ENCODE assay signal across 27 mouse cellular contexts in the genomic region with DNA sequence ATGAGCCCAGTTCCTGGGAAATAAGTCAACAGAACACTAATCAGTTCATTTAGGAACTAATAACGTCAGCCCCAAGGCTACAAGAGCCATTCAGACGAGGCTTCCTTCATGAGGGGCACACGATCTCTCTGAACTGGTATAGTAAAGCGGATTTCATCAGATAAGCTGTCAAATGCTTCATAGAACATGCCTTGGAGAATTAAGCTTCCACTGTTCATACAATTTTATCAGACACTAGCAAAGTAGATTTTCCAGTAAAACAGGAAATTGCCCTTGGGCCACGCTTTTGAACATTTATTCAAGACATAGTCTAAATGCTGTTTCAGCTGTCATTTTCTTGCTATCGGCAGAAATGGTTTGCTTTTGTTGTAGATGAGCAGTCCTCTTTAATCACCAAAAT.
DNase-seq lines count a peak whose midpoint lies in the region; ATAC-seq and TF ChIP-seq lines count a peak whose summit lies in the region.
"Had no signal": no experiment of that assay in that cellular context is flagged by ENCODE, and none has a peak within 500 bp of the region (broad histone marks: within the 10 kb centered on the region; RNA-seq: fewer than 3 reads in every experiment).

No protein-coding gene starts in this region.

- 59% methylated on average over 6 of the region's 6 CpGs for WGBS in midbrain, embryonic 13.5 days
- 80% methylated on average over 6 of the region's 6 CpGs for WGBS in midbrain, embryonic 11.5 days

- H3K27ac ChIP-seq in midbrain, embryonic 13.5 days = no peak overlapping the region
- H3K27ac ChIP-seq in midbrain, embryonic 11.5 days (ENCODE audit: low read depth, low read length) = no peak overlapping the region
- H3K27ac ChIP-seq: forebrain, embryonic 13.5 days; hindbrain, postnatal 0 days; intestine, embryonic 15.5 days; limb, embryonic 13.5 days; liver, embryonic 12.5 days; macrophage had no signal

- H3K4me2 ChIP-seq in midbrain, embryonic 13.5 days (replicated peaks) = no peak overlapping the region
- H3K4me2 ChIP-seq in midbrain, embryonic 11.5 days = no peak overlapping the region
- H3K4me2 ChIP-seq: forebrain, embryonic 13.5 days; intestine, embryonic 15.5 days; limb, embryonic 13.5 days; liver, embryonic 12.5 days had no signal

- no peak overlapping the region for H3K4me3 ChIP-seq in midbrain, embryonic 13.5 days (replicated peaks)
- H3K4me3 ChIP-seq in midbrain, embryonic 11.5 days (ENCODE audit: low read depth, low read length) = no peak overlapping the region
- H3K4me3 ChIP-seq: forebrain, embryonic 13.5 days; intestine, embryonic 15.5 days; limb, embryonic 13.5 days; liver, embryonic 12.5 days had no signal

- H3K27me3 ChIP-seq in midbrain, embryonic 13.5 days = no peaks in the 10 kb centered on the region
- H3K27me3 ChIP-seq in midbrain, embryonic 11.5 days (ENCODE audit: control insufficient read depth, insufficient read depth, low read length) = no peaks in the 10 kb centered on the region
- H3K27me3 ChIP-seq: CH12.LX; forebrain, embryonic 13.5 days; intestine, embryonic 15.5 days; limb, embryonic 13.5 days; liver, embryonic 12.5 days had no signal

- no peaks in the 10 kb centered on the region for H3K36me3 ChIP-seq in midbrain, embryonic 13.5 days
- H3K36me3 ChIP-seq in midbrain, embryonic 11.5 days (ENCODE audit: control insufficient read depth, insufficient read depth, low read length) = no peaks in the 10 kb centered on the region
- H3K36me3 ChIP-seq: intestine, embryonic 15.5 days; limb, embryonic 13.5 days; liver, embryonic 12.5 days had no signal

- H3K9me3 ChIP-seq in midbrain, embryonic 13.5 days = no peaks in the 10 kb centered on the region
- no peaks in the 10 kb centered on the region for H3K9me3 ChIP-seq in midbrain, embryonic 11.5 days (ENCODE audit: control insufficient read depth, low read length)
- H3K9me3 ChIP-seq: intestine, embryonic 15.5 days; limb, embryonic 13.5 days; liver, embryonic 12.5 days had no signal

- no peak for TF ChIP-seq CTCF in brain, embryonic 14.5 days (IDR thresholded peaks at IDR 0.05; ENCODE audit: borderline replicate concordance, extremely low read depth, insufficient read depth, insufficient read length)

- no peak overlapping the region for H3K9ac ChIP-seq in midbrain, embryonic 13.5 days (replicated peaks)
- no peak overlapping the region for H3K9ac ChIP-seq in midbrain, embryonic 11.5 days (ENCODE audit: low read length)
- H3K9ac ChIP-seq: forebrain, embryonic 13.5 days; intestine, embryonic 15.5 days; limb, embryonic 13.5 days; liver, embryonic 12.5 days; liver, postnatal 0 days had no signal

- peak; percentile 72; the same call in 1 of the 2 replicates for ATAC-seq in midbrain, embryonic 13.5 days
- no peak for ATAC-seq in midbrain, embryonic 11.5 days (ENCODE audit: low FRiP score)
- ATAC-seq: forebrain, embryonic 13.5 days; hindbrain, postnatal 0 days; intestine, embryonic 15.5 days; liver, embryonic 12.5 days; liver, postnatal 0 days; lung, postnatal 0 days had no signal

- 0 out of 2 replicates have a peak, but pooled peaks cover 5% of the 10 kb centered on the region for H3K4me1 ChIP-seq in midbrain, embryonic 13.5 days (replicated peaks)
- no peaks in the 10 kb centered on the region for H3K4me1 ChIP-seq in midbrain, embryonic 11.5 days (ENCODE audit: control insufficient read depth, insufficient read depth, low read length)
- H3K4me1 ChIP-seq: forebrain, embryonic 13.5 days; intestine, embryonic 15.5 days; limb, embryonic 13.5 days; liver, embryonic 12.5 days had no signal

- no peak for DNase-seq in midbrain, embryonic 11.5 days (ENCODE audit: low spot score, missing footprints)
- peak; percentile 64 for DNase-seq in brain, embryonic 14.5 days (ENCODE audit: low read depth)
- peak; percentile 26 for DNase-seq in forelimb bud, embryonic 11.5 days (ENCODE audit: low read depth, low spot score)
- DNase-seq in retina, embryonic 14.5 days (ENCODE audit: low spot score) = peak; percentile 19
- DNase-seq in cerebellum, postnatal 4 days (ENCODE audit: low spot score in 2 of 2) = no peak
- DNase-seq in T-cell, adult 2 months (ENCODE audit: low spot score) = no peak
- no peak for DNase-seq in kidney, adult 8-10 months
- DNase-seq: adrenal gland, postnatal 10 days; cerebellum, adult 11-12 months; cerebellum, adult 9-11 months; gastrocnemius, postnatal 14 days; kidney, adult 2 months; kidney, postnatal 10 days; layer of hippocampus, adult 9-11 months; liver, postnatal 0 days; right cerebral cortex, postnatal 25 days; thymus, adult 2 months; thymus, postnatal 36 days had no signal

- TF ChIP-seq POLR2A in brain, embryonic 14.5 days (IDR thresholded peaks at IDR 0.05; ENCODE audit: borderline replicate concordance, extremely low read depth, insufficient read depth, insufficient read length, poor library complexity, severe bottlenecking) = no peak

Comparison
In these comparisons a context has a peak if more than half of its experiments do, and no peak if none do; other contexts are left out.
1. DNase-seq: peak in brain, embryonic 14.5 days (single experiment), forelimb bud, embryonic 11.5 days (single experiment) and retina, embryonic 14.5 days (single experiment); none in midbrain, embryonic 11.5 days (single experiment), cerebellum, postnatal 4 days (0 of 2), T-cell, adult 2 months (single experiment) and kidney, adult 8-10 months (0 of 2).